Mouse (Mus musculus) megakaryocyte, embryonic 14.5 days (primary cell): ENCODE results near the gene AI854703. TPM values are rescaled to one million over a fixed set of nuclear protein-coding genes. Genes with fewer than 3 reads are reported as not detected.

Experiments used
- H3K27me3 ChIP-seq: replicated peaks from 2 replicates; pipeline ENCODE3; 2012; ENCODE audit warnings: inconsistent platforms
- H3K36me3 ChIP-seq: replicated peaks from 2 replicates; pipeline ENCODE3; 2012; ENCODE audit warnings: low read length, inconsistent platforms, mixed read lengths
- H3K4me1 ChIP-seq: 2 replicates; pipeline ENCODE4 v1.6.1; 2012; ENCODE audit warnings: inconsistent platforms
- H3K4me3 ChIP-seq: replicated peaks from 2 replicates; pipeline ENCODE3; 2012; ENCODE audit warnings: moderate library complexity, mild to moderate bottlenecking, inconsistent platforms
- H3K9me3 ChIP-seq: 2 replicates; pipeline ENCODE4 v1.6.1; 2012; ENCODE audit warnings: inconsistent platforms
- FLI1 ChIP-seq: IDR thresholded peaks from 2 replicates; pipeline ENCODE4 v1.6.1; 2012; ENCODE audit warnings: low read length, inconsistent platforms, mixed read lengths
- GATA1 ChIP-seq: IDR thresholded peaks from 3 replicates; pipeline ENCODE4 v1.6.1; 2012; ENCODE audit warnings: mixed read lengths, low read length, inconsistent platforms, borderline replicate concordance
- polyA plus RNA-seq: library from polyadenylated mRNA; stranded (reverse); fragments of >175 nt; gene quantifications from 2 replicates; pipeline ENCODE4 v1.2.3, GENCODE M21; 2012; ENCODE audit warnings: low replicate concordance; ENCODE audit not compliant: insufficient read depth

The AI854703 gene
- polyA plus RNA-seq, 1 experiment: 2.0 TPM

GRCm38 (mm10) chr6:48630831-48631230 lies 4.3 kb downstream of the AI854703 start:
- Histone ChIP-seq H3K4me3 (no peak overlapping the region), H3K4me1 (peaks cover 64% of the 10 kb centered on the region), H3K9me3 (peaks cover 12% of the 10 kb centered on the region), H3K36me3 (peaks cover 35% of the 10 kb centered on the region), H3K27me3 (peaks cover 27% of the 10 kb centered on the region)
- no peak for TF ChIP-seq GATA1
- TF ChIP-seq FLI1: no peak

- peaks cover 24% of the 10 kb centered on the region for H3K36me3 ChIP-seq
- TF ChIP-seq GATA1: no peak
- no peak for TF ChIP-seq FLI1
- no peaks in the 10 kb centered on the region for H3K27me3 ChIP-seq
- no peak overlapping the region for H3K4me3 ChIP-seq
- no peaks in the 10 kb centered on the region for H3K9me3 ChIP-seq
- H3K4me1 ChIP-seq: peaks cover 76% of the 10 kb centered on the region
Observed at GRCm38 (mm10) chr6:48635105-48635504, 8.5 kb downstream of the AI854703 start.

- Histone ChIP-seq H3K4me1 (peaks cover 80% of the 10 kb centered on the region), H3K4me3 (peak overlapping the region; percentile 6), H3K36me3 (peaks cover 11% of the 10 kb centered on the region), H3K9me3 (no peaks in the 10 kb centered on the region), H3K27me3 (no peaks in the 10 kb centered on the region)
- no peak for TF ChIP-seq FLI1
- TF ChIP-seq GATA1: no peak
Observed at GRCm38 (mm10) chr6:48636515-48636914, 10.0 kb downstream of the AI854703 start.

GRCm38 (mm10) chr6:48637811-48638500 lies 11.4 kb downstream of the AI854703 start:
- no peaks in the 10 kb centered on the region for H3K27me3 ChIP-seq
- H3K4me1 ChIP-seq: peaks cover 75% of the 10 kb centered on the region
- no peaks in the 10 kb centered on the region for H3K36me3 ChIP-seq
- no peak overlapping the region for H3K4me3 ChIP-seq
- TF ChIP-seq FLI1 (no peak), GATA1 (no peak)
- H3K9me3 ChIP-seq: no peaks in the 10 kb centered on the region

GRCm38 (mm10) chr6:48638553-48638952 lies 12.0 kb downstream of the AI854703 start:
- Histone ChIP-seq H3K9me3 (no peaks in the 10 kb centered on the region), H3K4me3 (no peak overlapping the region), H3K4me1 (peaks cover 69% of the 10 kb centered on the region), H3K36me3 (no peaks in the 10 kb centered on the region), H3K27me3 (no peaks in the 10 kb centered on the region)
- no peak for TF ChIP-seq GATA1
- TF ChIP-seq FLI1: no peak

- Histone ChIP-seq H3K36me3 (no peaks in the 10 kb centered on the region), H3K27me3 (peaks cover 1% of the 10 kb centered on the region), H3K9me3 (no peaks in the 10 kb centered on the region), H3K4me3 (no peak overlapping the region), H3K4me1 (peaks cover 56% of the 10 kb centered on the region)
- TF ChIP-seq FLI1 (no peak), GATA1 (no peak)
Observed at GRCm38 (mm10) chr6:48641391-48641790, 14.8 kb downstream of the AI854703 start.

- H3K27me3 ChIP-seq: peaks cover 1% of the 10 kb centered on the region
- H3K9me3 ChIP-seq: no peaks in the 10 kb centered on the region
- H3K4me1 ChIP-seq: peaks cover 56% of the 10 kb centered on the region
- H3K4me3 ChIP-seq: no peak overlapping the region
- TF ChIP-seq FLI1: no peak
- no peak for TF ChIP-seq GATA1
- no peaks in the 10 kb centered on the region for H3K36me3 ChIP-seq
Observed at GRCm38 (mm10) chr6:48642764-48643292, 16.3 kb downstream of the AI854703 start.

GRCm38 (mm10) chr6:48645660-48646308 lies 19.2 kb downstream of the AI854703 start:
- peak overlapping the region; percentile 80 for H3K4me3 ChIP-seq
- TF ChIP-seq GATA1 (no peak), FLI1 (no peak)
- H3K27me3 ChIP-seq: peaks cover 3% of the 10 kb centered on the region
- H3K9me3 ChIP-seq: peaks cover 8% of the 10 kb centered on the region
- peaks cover 32% of the 10 kb centered on the region for H3K4me1 ChIP-seq
- H3K36me3 ChIP-seq: peaks cover 6% of the 10 kb centered on the region

- Histone ChIP-seq H3K4me3 (no peak overlapping the region), H3K27me3 (peaks cover 3% of the 10 kb centered on the region), H3K9me3 (peaks cover 8% of the 10 kb centered on the region), H3K36me3 (peaks cover 6% of the 10 kb centered on the region), H3K4me1 (peaks cover 32% of the 10 kb centered on the region)
- TF ChIP-seq FLI1 (no peak), GATA1 (no peak)
Observed at GRCm38 (mm10) chr6:48646309-48646690, 19.7 kb downstream of the AI854703 start.

- H3K36me3 ChIP-seq: peaks cover 6% of the 10 kb centered on the region
- TF ChIP-seq GATA1 (no peak), FLI1 (no peak)
- peak within 1 kb of the TSS; percentile 77 for H3K4me3 ChIP-seq
- peaks cover 32% of the 10 kb centered on the region for H3K4me1 ChIP-seq
- peaks cover 3% of the 10 kb centered on the region for H3K27me3 ChIP-seq
- peaks cover 8% of the 10 kb centered on the region for H3K9me3 ChIP-seq
Observed at GRCm38 (mm10) chr6:48646995-48647394, 20.4 kb downstream of the AI854703 start, which contains the start of gene Gimap8. Gene Gimap8 (plus strand): TSS chr6:48647234.
